Mouse (Mus musculus) heart, embryonic 12.5 days (tissue): ENCODE measurements around the gene Depdc1b. TPM values are rescaled to one million over a fixed set of nuclear protein-coding genes. Genes with fewer than 3 reads are reported as not detected.

ENCODE experiments used
- ATAC-seq: fragments of 200-750 bp; cut with Nextera tagmentation; 2 replicates; pipeline ENCODE4 v1.8.0; 2017; ENCODE audit warnings: moderate TSS enrichment, moderate library complexity; ENCODE audit not compliant: insufficient number of reproducible peaks, low FRiP score
- H3K27ac ChIP-seq: fragments of 300-500 bp; sonication (generic); 2 replicates; pipeline ENCODE4 v1.5.1; 2016; ENCODE audit warnings: mild to moderate bottlenecking, moderate library complexity; ENCODE audit not compliant: poor library complexity, severe bottlenecking
- H3K27me3 ChIP-seq: fragments of 300-500 bp; sonication (generic); replicated peaks from 2 replicates; pipeline ENCODE4 v1.6.1; 2016; ENCODE audit warnings: mild to moderate bottlenecking, moderate library complexity
- H3K36me3 ChIP-seq: fragments of 300-500 bp; sonication (generic); 2 replicates; pipeline ENCODE4 v1.6.1; 2016; ENCODE audit warnings: mild to moderate bottlenecking, moderate library complexity
- H3K4me1 ChIP-seq: fragments of 300-500 bp; sonication (generic); replicated peaks from 2 replicates; pipeline ENCODE4 v1.6.1; 2016; ENCODE audit warnings: mild to moderate bottlenecking
- H3K4me2 ChIP-seq: fragments of 300-500 bp; sonication (generic); 2 replicates; pipeline ENCODE4 v1.6.1; 2016; ENCODE audit warnings: mild to moderate bottlenecking, moderate library complexity
- H3K4me3 ChIP-seq: fragments of 300-500 bp; sonication (generic); 2 replicates; pipeline ENCODE4 v1.5.1; 2016; ENCODE audit warnings: mild to moderate bottlenecking
- H3K9ac ChIP-seq: fragments of 300-500 bp; sonication (generic); 2 replicates; pipeline ENCODE4 v1.6.1; 2016; ENCODE audit warnings: mild to moderate bottlenecking, moderate library complexity
- H3K9me3 ChIP-seq: fragments of 300-500 bp; sonication (generic); replicated peaks from 2 replicates; pipeline ENCODE4 v1.6.1; 2016; ENCODE audit warnings: mild to moderate bottlenecking, moderate library complexity
- WGBS: fragments of 180-500 bp; shearing (Covaris S2); methylation state at CpG from one replicate; pipeline ENCODE4 v1.1.7; 2016; 5-methylcytosine and 5-hydroxymethylcytosine counted together
- polyA plus RNA-seq: library from polyadenylated mRNA; unstranded; fragments of >200 nt; fragmentation: Nextera tagmentation; extraction: Ambion mirVana; gene quantifications from 2 replicates; pipeline ENCODE4 v1.2.1, GENCODE M21; 2016

Gene Depdc1b
- polyA plus RNA-seq, 1 experiment from 2014 or later, result 5.3 TPM

- Histone ChIP-seq H3K4me3 (no peak overlapping the region), H3K9ac (no peak overlapping the region), H3K9me3 (no peaks in the 10 kb centered on the region), H3K27me3 (no peaks in the 10 kb centered on the region), H3K27ac (no peak overlapping the region), H3K36me3 (no peaks in the 10 kb centered on the region), H3K4me2 (no peak overlapping the region), H3K4me1 (peaks cover 4% of the 10 kb centered on the region; the same call in 1 of the 2 replicates)
- 6% methylated on average over 1 of the region's 1 CpGs for WGBS
- ATAC-seq, result no peak
These were observed 74.4 kb downstream of the Depdc1b start for GRCm38 (mm10) chr13:108390565-108390964.

DNA sequence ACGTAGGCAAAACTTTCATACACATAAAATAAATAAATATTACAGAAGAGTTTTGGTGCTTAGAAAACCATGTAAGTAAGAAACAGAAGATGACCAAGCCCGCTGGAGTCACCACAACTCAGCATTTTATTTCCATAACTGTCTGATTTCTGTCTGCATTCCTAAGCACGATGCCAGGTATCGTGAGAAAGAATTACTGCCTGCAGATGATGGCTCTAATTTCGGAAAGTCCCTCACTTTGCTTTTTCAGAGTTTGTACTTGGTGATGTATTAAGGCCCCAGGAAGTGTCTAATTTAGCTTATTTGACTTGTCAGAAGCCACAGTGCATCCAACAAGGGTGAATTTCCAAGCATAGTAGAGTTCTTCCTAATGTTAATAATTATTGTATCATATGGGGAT, 87.1 kb downstream of the Depdc1b start:
- H3K27me3 ChIP-seq, result no peaks in the 10 kb centered on the region
- H3K9ac ChIP-seq, result no peak overlapping the region
- H3K9me3 ChIP-seq, result no peaks in the 10 kb centered on the region
- H3K4me1 ChIP-seq, result no peaks in the 10 kb centered on the region
- H3K27ac ChIP-seq, result no peak overlapping the region
- ATAC-seq, result no peak
- no peak overlapping the region for H3K4me3 ChIP-seq
- 88% methylated on average over 5 of the region's 5 CpGs for WGBS
- H3K36me3 ChIP-seq, result no peaks in the 10 kb centered on the region
- no peak overlapping the region for H3K4me2 ChIP-seq

DNA sequence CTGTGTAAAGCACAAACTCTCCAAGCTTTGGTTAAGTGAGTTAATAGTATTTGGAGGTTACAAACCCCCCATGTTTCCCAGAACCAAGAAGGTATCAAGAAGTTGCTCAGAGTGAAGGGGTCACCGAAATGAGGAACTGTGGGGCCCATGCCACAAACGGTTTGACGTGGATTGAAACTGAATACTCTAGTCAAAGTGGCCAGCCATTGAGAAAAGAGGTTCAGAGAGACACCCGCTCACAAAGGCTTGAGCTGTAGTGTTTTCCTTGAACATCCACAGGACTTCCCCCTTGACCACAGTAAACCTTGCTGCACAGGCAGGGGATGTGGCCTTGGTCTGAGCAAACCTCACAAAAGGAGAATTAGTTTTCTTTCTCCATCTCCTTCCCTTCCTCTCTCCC, 88.2 kb downstream of the Depdc1b start:
- WGBS, result 88% methylated on average over 4 of the region's 4 CpGs

DNA sequence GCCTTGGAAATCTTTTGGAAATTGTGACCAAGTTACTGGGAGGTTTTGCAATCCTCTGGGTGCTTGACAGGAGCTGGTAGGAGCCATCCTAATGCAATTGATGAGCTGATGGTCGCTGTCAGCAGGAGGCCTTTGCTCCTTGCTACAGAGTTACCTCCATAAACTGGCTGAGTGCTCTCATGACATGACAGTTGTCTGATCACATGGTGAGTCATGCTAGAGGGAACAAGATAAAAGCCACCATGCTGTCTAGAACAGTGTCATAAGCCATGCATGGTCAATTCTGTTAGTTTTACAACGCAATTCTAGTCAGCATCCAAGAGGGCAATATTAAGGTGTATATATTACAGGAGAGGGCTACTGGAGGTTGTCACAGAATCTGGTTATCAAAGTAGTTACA, 99.3 kb downstream of the Depdc1b start:
- no peak for ATAC-seq
- Histone ChIP-seq H3K4me3 (no peak overlapping the region), H3K4me2 (no peak overlapping the region), H3K9me3 (no peaks in the 10 kb centered on the region), H3K27ac (no peak overlapping the region), H3K9ac (no peak overlapping the region), H3K4me1 (no peaks in the 10 kb centered on the region), H3K27me3 (no peaks in the 10 kb centered on the region), H3K36me3 (no peaks in the 10 kb centered on the region)
- 76% methylated on average over 2 of the region's 2 CpGs for WGBS

More for the DNA sequence above, 88.2 kb downstream of the Depdc1b start:
- no peak for ATAC-seq
- no peak overlapping the region for H3K27ac ChIP-seq
- no peaks in the 10 kb centered on the region for H3K27me3 ChIP-seq
- no peaks in the 10 kb centered on the region for H3K4me1 ChIP-seq
- H3K4me2 ChIP-seq, result no peak overlapping the region
- H3K36me3 ChIP-seq, result no peaks in the 10 kb centered on the region
- H3K9me3 ChIP-seq, result no peaks in the 10 kb centered on the region
- no peak overlapping the region for H3K4me3 ChIP-seq
- H3K9ac ChIP-seq, result no peak overlapping the region

DNA sequence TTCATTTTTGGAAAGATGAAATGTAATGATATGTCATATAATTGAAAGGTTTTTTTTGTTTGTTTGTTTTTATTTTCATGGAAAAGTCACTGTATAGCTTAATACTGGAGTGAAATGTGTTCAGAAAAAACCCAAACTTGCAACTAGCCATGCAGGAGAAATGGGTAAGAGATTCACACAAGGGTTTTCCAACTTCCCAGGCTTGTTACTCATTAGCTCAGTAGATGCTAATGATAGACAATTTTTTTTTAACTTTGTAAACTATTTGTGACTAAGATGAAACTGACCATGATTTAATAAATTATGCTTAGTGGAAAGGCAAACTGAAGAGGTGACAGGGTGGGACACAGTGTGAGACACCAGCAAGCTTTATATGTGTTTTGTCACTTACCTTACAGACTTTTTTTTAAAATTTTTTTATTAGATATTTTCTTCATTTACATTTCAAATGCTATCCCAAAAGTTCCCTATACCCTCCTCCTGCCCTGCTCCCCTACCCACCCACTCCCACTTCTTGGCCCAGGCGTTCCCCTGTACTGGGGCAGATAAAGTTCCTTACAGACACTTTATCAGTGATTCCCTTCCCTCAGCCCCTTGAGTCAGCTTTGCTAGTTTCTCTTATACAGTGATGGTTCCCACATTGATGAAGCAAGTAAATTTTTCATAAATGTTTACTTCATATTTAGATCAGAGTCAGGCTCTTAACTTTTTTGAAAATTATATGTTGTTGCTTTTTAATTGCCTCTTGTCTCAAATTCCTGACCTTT, 102.8 kb downstream of the Depdc1b start:
- H3K9ac ChIP-seq, result no peak overlapping the region
- H3K27me3 ChIP-seq, result no peaks in the 10 kb centered on the region
- no peaks in the 10 kb centered on the region for H3K4me1 ChIP-seq
- no peak overlapping the region for H3K27ac ChIP-seq
- no peak overlapping the region for H3K4me2 ChIP-seq
- WGBS, result 40% methylated on average over 1 of the region's 1 CpGs
- H3K36me3 ChIP-seq, result no peaks in the 10 kb centered on the region
- no peaks in the 10 kb centered on the region for H3K9me3 ChIP-seq
- no peak for ATAC-seq
- no peak overlapping the region for H3K4me3 ChIP-seq

GRCm38 (mm10) chr13:108426322-108426721, 110.2 kb downstream of the Depdc1b start:
- H3K4me3 ChIP-seq, result no peak overlapping the region
- H3K9ac ChIP-seq, result no peak overlapping the region
- no peak overlapping the region for H3K27ac ChIP-seq
- no peaks in the 10 kb centered on the region for H3K27me3 ChIP-seq
- H3K9me3 ChIP-seq, result no peaks in the 10 kb centered on the region
- no peaks in the 10 kb centered on the region; the same call in 1 of the 2 replicates for H3K4me1 ChIP-seq
- ATAC-seq, result no peak
- H3K36me3 ChIP-seq, result no peaks in the 10 kb centered on the region
- WGBS, result 78% methylated on average over 5 of the region's 5 CpGs
- no peak overlapping the region for H3K4me2 ChIP-seq

DNA sequence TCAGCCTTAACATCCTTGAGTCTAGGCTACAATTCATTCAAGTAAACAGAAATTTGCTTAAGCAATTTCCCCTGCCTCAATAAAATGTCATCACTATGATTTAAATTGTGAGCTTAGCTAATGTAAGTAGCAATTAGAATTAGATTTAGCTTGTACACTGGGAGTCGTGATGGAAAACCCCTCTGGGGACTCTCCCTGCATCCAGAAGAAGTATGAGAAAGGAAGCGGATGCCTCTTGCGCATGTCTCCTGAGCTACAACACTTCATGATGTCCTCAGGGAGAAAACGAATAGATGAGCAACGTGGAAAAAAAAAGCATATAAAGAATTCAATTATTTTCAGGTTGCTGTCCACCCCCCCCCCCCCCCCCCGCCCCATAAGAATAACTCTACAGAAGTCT, 112.7 kb downstream of the Depdc1b start:
- Histone ChIP-seq H3K4me3 (no peak overlapping the region), H3K27ac (no peak overlapping the region), H3K9ac (no peak overlapping the region), H3K4me1 (no peaks in the 10 kb centered on the region; the same call in 1 of the 2 replicates), H3K9me3 (no peaks in the 10 kb centered on the region), H3K36me3 (no peaks in the 10 kb centered on the region), H3K27me3 (no peaks in the 10 kb centered on the region), H3K4me2 (no peak overlapping the region)
- no peak for ATAC-seq
- 82% methylated on average over 6 of the region's 6 CpGs for WGBS

- Histone ChIP-seq H3K9me3 (no peaks in the 10 kb centered on the region), H3K9ac (no peak overlapping the region), H3K4me2 (no peak overlapping the region), H3K27ac (no peak overlapping the region), H3K36me3 (no peaks in the 10 kb centered on the region), H3K4me3 (no peak overlapping the region), H3K27me3 (no peaks in the 10 kb centered on the region), H3K4me1 (no peaks in the 10 kb centered on the region; the same call in 1 of the 2 replicates)
- no peak for ATAC-seq
- WGBS, result 63% methylated on average over 2 of the region's 2 CpGs
These were observed 113.5 kb downstream of the Depdc1b start for GRCm38 (mm10) chr13:108429623-108430022.

DNA sequence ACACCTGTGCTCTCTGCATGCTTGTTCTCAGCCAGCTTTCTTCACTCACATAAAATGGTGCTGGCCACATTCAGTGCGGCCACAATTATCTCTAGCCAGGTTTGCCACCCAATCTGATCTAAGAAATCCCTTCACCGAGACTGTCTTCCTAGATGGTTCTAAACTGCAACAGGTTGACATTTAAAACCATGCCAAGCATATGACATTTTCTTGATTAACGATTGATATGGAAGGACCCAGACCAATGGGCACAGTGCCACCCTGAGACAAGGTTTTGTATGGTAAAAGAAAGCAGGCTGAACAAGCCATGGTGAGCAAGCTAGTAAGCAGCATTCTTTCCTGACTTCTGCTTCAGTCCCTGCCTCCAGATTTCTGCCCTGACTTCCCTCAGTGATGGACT, 115.6 kb downstream of the Depdc1b start:
- no peaks in the 10 kb centered on the region for H3K27me3 ChIP-seq
- no peaks in the 10 kb centered on the region for H3K9me3 ChIP-seq
- no peaks in the 10 kb centered on the region for H3K36me3 ChIP-seq
- H3K9ac ChIP-seq, result no peak overlapping the region
- 83% methylated on average over 3 of the region's 3 CpGs for WGBS
- no peak overlapping the region for H3K4me3 ChIP-seq
- H3K27ac ChIP-seq, result no peak overlapping the region
- H3K4me1 ChIP-seq, result no peaks in the 10 kb centered on the region; the same call in none of the 2 replicates
- no peak overlapping the region for H3K4me2 ChIP-seq
- ATAC-seq, result no peak

GRCm38 (mm10) chr13:108435687-108436086, 119.6 kb downstream of the Depdc1b start:
- Histone ChIP-seq H3K9me3 (no peaks in the 10 kb centered on the region), H3K4me1 (no peaks in the 10 kb centered on the region; the same call in 1 of the 2 replicates)
- ATAC-seq, result no peak

GRCm38 (mm10) chr13:108437424-108437823, 121.3 kb downstream of the Depdc1b start:
- Histone ChIP-seq H3K4me1 (no peaks in the 10 kb centered on the region; the same call in 1 of the 2 replicates), H3K4me2 (no peak overlapping the region), H3K9me3 (no peaks in the 10 kb centered on the region), H3K36me3 (no peaks in the 10 kb centered on the region), H3K9ac (no peak overlapping the region), H3K27me3 (no peaks in the 10 kb centered on the region), H3K27ac (no peak overlapping the region), H3K4me3 (no peak overlapping the region)
- no peak for ATAC-seq
- WGBS, result 35% methylated on average over 2 of the region's 2 CpGs

More at GRCm38 (mm10) chr13:108435687-108436086, 119.6 kb downstream of the Depdc1b start:
- Histone ChIP-seq H3K4me2 (no peak overlapping the region), H3K27ac (no peak overlapping the region), H3K27me3 (no peaks in the 10 kb centered on the region), H3K36me3 (no peaks in the 10 kb centered on the region), H3K9ac (no peak overlapping the region), H3K4me3 (no peak overlapping the region)

GRCm38 (mm10) chr13:108439012-108439411, 122.9 kb downstream of the Depdc1b start:
- Histone ChIP-seq H3K4me3 (no peak overlapping the region), H3K36me3 (no peaks in the 10 kb centered on the region), H3K4me1 (no peaks in the 10 kb centered on the region; the same call in 1 of the 2 replicates), H3K27me3 (no peaks in the 10 kb centered on the region), H3K4me2 (no peak overlapping the region), H3K9ac (no peak overlapping the region), H3K27ac (no peak overlapping the region), H3K9me3 (no peaks in the 10 kb centered on the region)
- WGBS, result 96% methylated on average over 1 of the region's 1 CpGs
- no peak for ATAC-seq
